Mouse (Mus musculus): ENCODE results near the gene Pcx. TPM values are rescaled to one million over a fixed set of nuclear protein-coding genes. Genes with fewer than 3 reads are reported as not detected.

Pcx gene
- polyA plus RNA-seq, 1 experiment from 2014 or later: 12.4 TPM

GRCm38 (mm10) chr19:4625179-4625828, 115.0 kb downstream of the Pcx start, which contains the start of gene Rce1:
Rce1 (minus strand) TSS chr19:4625641.
- peak within 1 kb of the TSS; percentile 80 for H3K4me2 ChIP-seq (ENCODE audit: low read depth, severe bottlenecking)
- H3K4me3 ChIP-seq (ENCODE audit: low read depth, low read length): peak within 1 kb of the TSS; percentile 91
- peak within 1 kb of the TSS; percentile 84 for H3K27ac ChIP-seq (replicated peaks; ENCODE audit: low read depth, low read length)
- DNase-seq (ENCODE audit: low spot score) (peak; percentile 95), ATAC-seq (ENCODE audit: insufficient number of reproducible peaks, low FRiP score, low TSS enrichment, low read depth) (peak; percentile 84)
- H3K36me3 ChIP-seq (ENCODE audit: control insufficient read depth, insufficient read depth, low read length): peaks cover 10% of the 10 kb centered on the region; the same call in 1 of the 2 replicates
- WGBS: under 1% methylated on average over 64 of the region's 64 CpGs
- peaks cover 6% of the 10 kb centered on the region for H3K4me1 ChIP-seq (ENCODE audit: control insufficient read depth, insufficient read depth, low read length)
- no peaks in the 10 kb centered on the region for H3K27me3 ChIP-seq (ENCODE audit: control insufficient read depth, insufficient read depth, low read length)
- no peaks in the 10 kb centered on the region for H3K9me3 ChIP-seq (ENCODE audit: control insufficient read depth, low read length)
- peak within 1 kb of the TSS; percentile 97 for H3K9ac ChIP-seq (ENCODE audit: low read length)

DNA sequence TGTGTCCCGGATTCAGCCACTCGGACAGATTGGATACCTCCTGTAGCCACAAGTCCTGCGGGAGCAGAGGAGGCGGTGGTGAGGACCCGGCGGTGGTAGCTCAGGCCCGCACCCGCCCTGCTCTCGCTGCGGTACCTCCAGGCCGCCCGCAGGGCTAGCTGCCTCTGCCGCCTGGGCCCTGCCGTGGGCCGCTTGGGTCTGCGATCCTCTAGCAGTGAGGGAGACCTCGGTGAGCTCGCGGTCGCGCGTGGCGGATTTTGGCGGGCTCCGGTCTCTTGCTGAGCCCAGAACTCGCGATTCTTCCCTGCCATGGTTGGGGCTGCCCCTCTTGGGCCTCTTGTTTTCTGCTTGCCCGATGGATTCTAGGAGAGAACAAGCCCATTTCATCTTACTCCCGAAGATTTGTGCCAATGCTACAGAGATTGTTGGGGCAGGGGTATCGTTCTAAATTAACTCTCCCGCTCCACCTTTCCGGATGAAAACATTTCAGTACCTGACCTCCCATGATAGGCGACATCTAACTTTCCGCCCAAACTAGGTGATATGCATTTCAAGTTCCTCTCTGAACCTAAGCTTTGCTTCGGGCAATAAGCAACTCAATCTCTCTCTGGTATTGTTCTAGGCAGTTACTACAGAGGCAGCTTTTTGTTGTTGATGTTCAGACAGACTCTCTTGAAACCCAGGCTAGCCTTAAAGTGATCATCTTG, 115.7 kb downstream of the Pcx start:
- Histone ChIP-seq H3K36me3 (ENCODE audit: control insufficient read depth, insufficient read depth, low read length) (peaks cover 10% of the 10 kb centered on the region; the same call in 1 of the 2 replicates), H3K4me1 (ENCODE audit: control insufficient read depth, insufficient read depth, low read length) (peaks cover 6% of the 10 kb centered on the region), H3K27ac (replicated peaks; ENCODE audit: low read depth, low read length) (peak overlapping the region; percentile 84), H3K27me3 (ENCODE audit: control insufficient read depth, insufficient read depth, low read length) (no peaks in the 10 kb centered on the region), H3K9ac (ENCODE audit: low read length) (peak overlapping the region; percentile 97), H3K9me3 (ENCODE audit: control insufficient read depth, low read length) (no peaks in the 10 kb centered on the region), H3K4me3 (ENCODE audit: low read depth, low read length) (peak overlapping the region; percentile 91), H3K4me2 (ENCODE audit: low read depth, severe bottlenecking) (peak overlapping the region; percentile 80)
- WGBS: 2% methylated on average over 35 of the region's 35 CpGs
- ATAC-seq (ENCODE audit: insufficient number of reproducible peaks, low FRiP score, low TSS enrichment, low read depth) (peak; percentile 51), DNase-seq (ENCODE audit: low spot score) (no peak)

DNA sequence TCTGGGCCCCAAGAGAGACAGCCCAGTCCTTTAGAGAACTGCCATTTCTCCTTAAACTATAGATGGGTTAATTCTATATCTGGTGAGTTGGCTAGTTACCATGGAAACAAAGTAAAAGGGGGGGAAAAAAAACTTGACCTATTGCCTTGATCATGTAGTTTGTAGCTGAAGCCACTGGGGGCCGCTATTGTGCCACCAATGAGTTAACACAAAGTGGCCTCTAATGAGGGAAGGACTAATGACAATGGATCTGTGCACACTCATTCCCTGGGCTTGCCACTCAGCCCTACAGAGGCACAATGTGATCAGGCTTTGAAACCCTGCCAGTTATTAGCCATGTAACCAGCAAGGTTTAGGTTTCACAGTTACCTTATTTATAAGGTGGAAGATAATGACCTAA, 118.5 kb downstream of the Pcx start:
- DNase-seq (ENCODE audit: low spot score): peak; percentile 81
- Histone ChIP-seq H3K4me2 (ENCODE audit: low read depth, severe bottlenecking) (no peak overlapping the region), H3K9ac (ENCODE audit: low read length) (no peak overlapping the region), H3K27ac (replicated peaks; ENCODE audit: low read depth, low read length) (no peak overlapping the region), H3K9me3 (ENCODE audit: control insufficient read depth, low read length) (no peaks in the 10 kb centered on the region), H3K4me1 (ENCODE audit: control insufficient read depth, insufficient read depth, low read length) (peaks cover 6% of the 10 kb centered on the region), H3K27me3 (ENCODE audit: control insufficient read depth, insufficient read depth, low read length) (no peaks in the 10 kb centered on the region), H3K4me3 (ENCODE audit: low read depth, low read length) (no peak overlapping the region), H3K36me3 (ENCODE audit: control insufficient read depth, insufficient read depth, low read length) (no peaks in the 10 kb centered on the region; the same call in 1 of the 2 replicates)
- no peak for ATAC-seq (ENCODE audit: insufficient number of reproducible peaks, low FRiP score, low TSS enrichment, low read depth)
- 0% methylated on average over 1 of the region's 1 CpGs for WGBS

- H3K4me2 ChIP-seq (ENCODE audit: low read depth, severe bottlenecking): no peak overlapping the region
- H3K9ac ChIP-seq (ENCODE audit: low read length): no peak overlapping the region
- DNase-seq (ENCODE audit: low spot score): no peak
- no peaks in the 10 kb centered on the region for H3K4me1 ChIP-seq (ENCODE audit: control insufficient read depth, insufficient read depth, low read length)
- no peak for ATAC-seq (ENCODE audit: insufficient number of reproducible peaks, low FRiP score, low TSS enrichment, low read depth)
- H3K36me3 ChIP-seq (ENCODE audit: control insufficient read depth, insufficient read depth, low read length): no peaks in the 10 kb centered on the region
- no peak overlapping the region for H3K27ac ChIP-seq (replicated peaks; ENCODE audit: low read depth, low read length)
- 76% methylated on average over 4 of the region's 4 CpGs for WGBS
- H3K9me3 ChIP-seq (ENCODE audit: control insufficient read depth, low read length): no peaks in the 10 kb centered on the region
- H3K4me3 ChIP-seq (ENCODE audit: low read depth, low read length): no peak overlapping the region
- H3K27me3 ChIP-seq (ENCODE audit: control insufficient read depth, insufficient read depth, low read length): no peaks in the 10 kb centered on the region
These were observed 125.7 kb downstream of the Pcx start for GRCm38 (mm10) chr19:4635986-4636385.

DNA sequence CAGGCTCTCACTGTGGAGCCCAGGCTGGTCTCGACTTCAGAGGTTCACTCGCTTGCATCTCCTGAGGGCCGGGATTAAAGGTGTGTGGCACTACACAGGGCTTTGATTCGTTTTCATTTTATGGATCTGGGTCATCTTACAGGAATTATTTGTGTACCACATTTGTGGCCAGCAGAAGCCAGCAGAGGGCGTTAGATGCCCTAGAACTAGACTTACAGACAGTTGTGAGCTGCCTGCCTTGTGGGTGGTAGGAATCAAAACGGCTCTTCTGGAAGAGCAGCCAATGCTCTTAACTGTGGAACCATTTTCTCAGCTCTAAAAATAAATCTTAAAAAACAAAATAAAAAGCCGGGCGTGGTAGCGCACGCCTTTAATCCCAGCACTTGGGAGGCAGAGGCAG, 134.0 kb downstream of the Pcx start:
- ATAC-seq (ENCODE audit: insufficient number of reproducible peaks, low FRiP score, low TSS enrichment, low read depth): no peak
- Histone ChIP-seq H3K4me3 (ENCODE audit: low read depth, low read length) (no peak overlapping the region), H3K27me3 (ENCODE audit: control insufficient read depth, insufficient read depth, low read length) (no peaks in the 10 kb centered on the region), H3K27ac (replicated peaks; ENCODE audit: low read depth, low read length) (no peak overlapping the region), H3K4me1 (ENCODE audit: control insufficient read depth, insufficient read depth, low read length) (no peaks in the 10 kb centered on the region), H3K36me3 (ENCODE audit: control insufficient read depth, insufficient read depth, low read length) (no peaks in the 10 kb centered on the region), H3K4me2 (ENCODE audit: low read depth, severe bottlenecking) (no peak overlapping the region), H3K9me3 (ENCODE audit: control insufficient read depth, low read length) (no peaks in the 10 kb centered on the region), H3K9ac (ENCODE audit: low read length) (no peak overlapping the region)
- DNase-seq (ENCODE audit: low spot score): peak; percentile 51
- WGBS: 41% methylated on average over 10 of the region's 10 CpGs

- no peak overlapping the region for H3K9ac ChIP-seq (ENCODE audit: low read length)
These were observed 136.7 kb downstream of the Pcx start for GRCm38 (mm10) chr19:4646917-4647492.

DNA sequence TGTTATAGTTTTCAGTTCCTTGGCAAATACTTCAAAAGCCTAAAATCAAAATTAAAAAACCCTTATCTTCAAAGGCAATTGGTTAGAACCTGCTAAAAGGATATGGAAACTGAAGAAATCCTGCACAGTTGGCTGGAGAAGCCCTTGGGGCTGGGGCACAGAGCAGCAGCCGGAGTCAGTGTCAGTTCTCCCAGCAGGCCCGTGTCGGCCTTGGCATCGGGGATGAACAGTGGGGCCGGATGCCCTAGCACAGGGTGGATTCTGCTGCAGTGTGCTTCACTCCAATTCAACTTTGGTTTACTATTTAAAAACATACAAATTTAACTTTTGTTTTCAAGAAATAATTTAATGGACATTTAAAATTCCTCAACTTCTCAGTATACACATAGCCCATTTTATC, 147.9 kb downstream of the Pcx start:
- no peaks in the 10 kb centered on the region for H3K4me1 ChIP-seq (ENCODE audit: control insufficient read depth, insufficient read depth, low read length)
- no peak for DNase-seq (ENCODE audit: low spot score)
- WGBS: 89% methylated on average over 5 of the region's 5 CpGs

More at GRCm38 (mm10) chr19:4646917-4647492, 136.7 kb downstream of the Pcx start:
- Histone ChIP-seq H3K4me3 (ENCODE audit: low read depth, low read length) (no peak overlapping the region), H3K4me2 (ENCODE audit: low read depth, severe bottlenecking) (no peak overlapping the region), H3K36me3 (ENCODE audit: control insufficient read depth, insufficient read depth, low read length) (no peaks in the 10 kb centered on the region), H3K9me3 (ENCODE audit: control insufficient read depth, low read length) (no peaks in the 10 kb centered on the region), H3K27me3 (ENCODE audit: control insufficient read depth, insufficient read depth, low read length) (no peaks in the 10 kb centered on the region), H3K27ac (replicated peaks; ENCODE audit: low read depth, low read length) (no peak overlapping the region), H3K4me1 (ENCODE audit: control insufficient read depth, insufficient read depth, low read length) (no peaks in the 10 kb centered on the region)
- ATAC-seq (ENCODE audit: insufficient number of reproducible peaks, low FRiP score, low TSS enrichment, low read depth) (no peak), DNase-seq (ENCODE audit: low spot score) (no peak)
- 82% methylated on average over 11 of the region's 11 CpGs for WGBS

GRCm38 (mm10) chr19:4666815-4667214, 156.5 kb downstream of the Pcx start:
- Histone ChIP-seq H3K4me3 (ENCODE audit: low read depth, low read length) (no peak overlapping the region), H3K4me1 (ENCODE audit: control insufficient read depth, insufficient read depth, low read length) (no peaks in the 10 kb centered on the region), H3K27ac (replicated peaks; ENCODE audit: low read depth, low read length) (no peak overlapping the region), H3K9me3 (ENCODE audit: control insufficient read depth, low read length) (no peaks in the 10 kb centered on the region), H3K36me3 (ENCODE audit: control insufficient read depth, insufficient read depth, low read length) (no peaks in the 10 kb centered on the region), H3K9ac (ENCODE audit: low read length) (no peak overlapping the region), H3K27me3 (ENCODE audit: control insufficient read depth, insufficient read depth, low read length) (no peaks in the 10 kb centered on the region), H3K4me2 (ENCODE audit: low read depth, severe bottlenecking) (no peak overlapping the region)
- DNase-seq (ENCODE audit: low spot score) (no peak), ATAC-seq (ENCODE audit: insufficient number of reproducible peaks, low FRiP score, low TSS enrichment, low read depth) (no peak)

More for the DNA sequence above, 147.9 kb downstream of the Pcx start:
- Histone ChIP-seq H3K9me3 (ENCODE audit: control insufficient read depth, low read length) (no peaks in the 10 kb centered on the region), H3K27ac (replicated peaks; ENCODE audit: low read depth, low read length) (no peak overlapping the region), H3K4me3 (ENCODE audit: low read depth, low read length) (no peak overlapping the region), H3K4me2 (ENCODE audit: low read depth, severe bottlenecking) (no peak overlapping the region), H3K36me3 (ENCODE audit: control insufficient read depth, insufficient read depth, low read length) (no peaks in the 10 kb centered on the region), H3K9ac (ENCODE audit: low read length) (no peak overlapping the region), H3K27me3 (ENCODE audit: control insufficient read depth, insufficient read depth, low read length) (no peaks in the 10 kb centered on the region)
- ATAC-seq (ENCODE audit: insufficient number of reproducible peaks, low FRiP score, low TSS enrichment, low read depth): no peak

All from limb, embryonic 11.5 days (tissue).